Mouse (Mus musculus) MEL (cell line): ENCODE results near the gene Ndufs1. TPM values are rescaled to one million over a fixed set of nuclear protein-coding genes. Genes with fewer than 3 reads are reported as not detected.

ENCODE experiments used
- DNase-seq: peaks from one replicate; pipeline ENCODE4 v3.0.0; 2011; ENCODE audit warnings: low read depth, low spot score
- H3K27ac ChIP-seq: 2 replicates; pipeline ENCODE4 v1.5.1; 2012; ENCODE audit warnings: low read depth, mild to moderate bottlenecking, control low read depth, low read length, moderate library complexity; ENCODE audit not compliant: control insufficient read depth
- H3K27me3 ChIP-seq, 2 experiments: fragments of 150-350 bp in 1 of 2; sonication (generic) in 1 of 2; 2 replicates each; pipeline ENCODE4 v1.6.1; 2012; ENCODE audit warnings: low read length in 2 of 2, mild to moderate bottlenecking in 2 of 2, improper control_type of control experiment in 1 of 2, moderate library complexity in 1 of 2; ENCODE audit not compliant: insufficient read depth in 2 of 2, control insufficient read depth in 1 of 2
- H3K36me3 ChIP-seq, 2 experiments: 2 replicates each; pipeline ENCODE4 v1.6.1; 2012 to 2014; ENCODE audit warnings: low read length in 2 of 2, improper control_type of control experiment in 1 of 2, inconsistent platforms in 1 of 2, mild to moderate bottlenecking in 1 of 2; ENCODE audit not compliant: insufficient read depth in 2 of 2, control insufficient read depth in 1 of 2
- H3K4me1 ChIP-seq, 2 experiments: fragments of 150-350 bp in 1 of 2; sonication (generic) in 1 of 2; 2 replicates each; pipeline ENCODE4 v1.6.1; 2012; ENCODE audit warnings: low read length in 2 of 2, improper control_type of control experiment in 1 of 2, mild to moderate bottlenecking in 1 of 2; ENCODE audit not compliant: insufficient read depth in 2 of 2, control insufficient read depth in 1 of 2
- H3K4me3 ChIP-seq, 2 experiments: fragments of 150-350 bp in 1 of 2; sonication (generic) in 1 of 2; 2 replicates each; pipeline ENCODE4 v1.5.1; 2012; ENCODE audit warnings: low read depth in 2 of 2, low read length in 2 of 2, mild to moderate bottlenecking in 2 of 2, moderate library complexity in 2 of 2, control low read depth in 1 of 2, improper control_type of control experiment in 1 of 2; ENCODE audit not compliant: control insufficient read depth in 1 of 2, insufficient read depth in 1 of 2
- H3K79me2 ChIP-seq: 2 replicates; pipeline ENCODE4 v1.6.1; 2012; ENCODE audit warnings: mild to moderate bottlenecking, low read length, moderate library complexity; ENCODE audit not compliant: control insufficient read depth, poor library complexity, insufficient read depth
- H3K9ac ChIP-seq: 2 replicates; pipeline ENCODE4 v1.6.1; 2012; ENCODE audit warnings: low read depth, mild to moderate bottlenecking, control low read depth, low read length, moderate library complexity; ENCODE audit not compliant: control insufficient read depth, poor library complexity, severe bottlenecking
- H3K9me3 ChIP-seq: fragments of 150-350 bp; sonication (generic); replicated peaks from 2 replicates; pipeline ENCODE4 v1.6.1; 2012; ENCODE audit warnings: mild to moderate bottlenecking, low read length, improper control_type of control experiment, moderate library complexity; ENCODE audit not compliant: insufficient read depth
- CHD2 ChIP-seq: IDR thresholded peaks from 2 replicates; pipeline ENCODE4 v1.6.1; 2011; ENCODE audit warnings: low read length, improper control_type of control experiment
- CTCF ChIP-seq, 3 experiments: IDR thresholded peaks in 2 of 3; conservative IDR thresholded peaks in 1 of 3; 2 replicates each; pipeline ENCODE4 v1.5.1; 2011 to 2012; ENCODE audit warnings: low read length in 3 of 3, low read depth in 2 of 3, mild to moderate bottlenecking in 2 of 3, improper control_type of control experiment in 1 of 3, inconsistent platforms in 1 of 3, mixed read lengths in 1 of 3, moderate library complexity in 1 of 3; ENCODE audit not compliant: control insufficient read depth in 1 of 3, insufficient read depth in 1 of 3, poor library complexity in 1 of 3, severe bottlenecking in 1 of 3
- E2F4 ChIP-seq: IDR thresholded peaks from 2 replicates; pipeline ENCODE4 v1.6.1; 2011; ENCODE audit warnings: low read depth, low read length, improper control_type of control experiment, borderline replicate concordance
- ELF1 ChIP-seq: IDR thresholded peaks from 2 replicates; pipeline ENCODE4 v1.6.1; 2014; ENCODE audit warnings: low read depth, mild to moderate bottlenecking, inconsistent platforms, low read length, improper control_type of control experiment, moderate library complexity
- EP300 ChIP-seq, 2 experiments: IDR thresholded peaks; 2 replicates each; pipeline ENCODE4 v1.6.1; 2011; ENCODE audit warnings: improper control_type of control experiment in 2 of 2, low read length in 2 of 2, low read depth in 1 of 2, mild to moderate bottlenecking in 1 of 2
- GATA1 ChIP-seq: IDR thresholded peaks from 2 replicates; pipeline ENCODE4 v1.6.1; 2011; ENCODE audit warnings: low read depth, low read length, improper control_type of control experiment
- KAT2A ChIP-seq: conservative IDR thresholded peaks from 2 replicates; pipeline ENCODE4 v1.6.1; 2012; ENCODE audit warnings: low read depth, low read length, improper control_type of control experiment, inconsistent platforms
- MAFK ChIP-seq: IDR thresholded peaks from 2 replicates; pipeline ENCODE4 v1.6.1; 2011; ENCODE audit warnings: low read depth, mild to moderate bottlenecking, low read length, improper control_type of control experiment, borderline replicate concordance
- MAZ ChIP-seq: IDR thresholded peaks from 2 replicates; pipeline ENCODE4 v1.6.1; 2012; ENCODE audit warnings: low read depth, mild to moderate bottlenecking, inconsistent platforms, low read length, improper control_type of control experiment
- MYB ChIP-seq: IDR thresholded peaks from 2 replicates; pipeline ENCODE4 v1.6.1; 2011; ENCODE audit warnings: mild to moderate bottlenecking, low read depth, low read length, improper control_type of control experiment
- MYC ChIP-seq: IDR thresholded peaks from 2 replicates; pipeline ENCODE4 v1.6.1; 2011; ENCODE audit warnings: low read depth, mild to moderate bottlenecking, low read length, improper control_type of control experiment, moderate library complexity
- RCOR1 ChIP-seq: IDR thresholded peaks from 2 replicates; pipeline ENCODE4 v1.6.1; 2012; ENCODE audit warnings: low read depth, mild to moderate bottlenecking, inconsistent platforms, low read length, improper control_type of control experiment
- SMC3 ChIP-seq: IDR thresholded peaks from 2 replicates; pipeline ENCODE4 v1.6.1; 2011; ENCODE audit warnings: low read depth, low read length, improper control_type of control experiment
- TAL1 ChIP-seq: IDR thresholded peaks from 2 replicates; pipeline ENCODE4 v1.6.1; 2012; ENCODE audit warnings: mild to moderate bottlenecking, inconsistent platforms, low read length, moderate library complexity, mixed read lengths
- TBP ChIP-seq: IDR thresholded peaks from 2 replicates; pipeline ENCODE4 v1.8.0; 2011; ENCODE audit warnings: low read depth, low read length, improper control_type of control experiment
- TCF12 ChIP-seq: IDR thresholded peaks from 2 replicates; pipeline ENCODE4 v1.6.1; 2014; ENCODE audit warnings: low read depth, mild to moderate bottlenecking, inconsistent platforms, low read length, improper control_type of control experiment, moderate library complexity
- USF1 ChIP-seq: IDR thresholded peaks from 2 replicates; pipeline ENCODE4 v1.6.1; 2014; ENCODE audit warnings: low read depth, mild to moderate bottlenecking, inconsistent platforms, low read length, improper control_type of control experiment, moderate library complexity
- ZKSCAN1 ChIP-seq: IDR thresholded peaks from 2 replicates; pipeline ENCODE4 v1.6.1; 2012; ENCODE audit warnings: low read depth, mild to moderate bottlenecking, inconsistent platforms, low read length, improper control_type of control experiment, moderate library complexity
- ZNF384 ChIP-seq: IDR thresholded peaks from 2 replicates; pipeline ENCODE4 v1.6.1; 2012; ENCODE audit warnings: low read depth, mild to moderate bottlenecking, inconsistent platforms, low read length, improper control_type of control experiment
- polyA plus RNA-seq, 2 experiments: library from polyadenylated mRNA; stranded (reverse) in 1 of 2; unstranded in 1 of 2; fragments of >175 nt in 1 of 2; fragments of >200 nt in 1 of 2; gene quantifications; 2 replicates each; pipeline versions ENCODE4 v1.2.1 to v1.2.4; 2012; ENCODE audit warnings: low replicate concordance in 2 of 2, low read depth in 1 of 2; ENCODE audit not compliant: insufficient read length in 2 of 2, insufficient read depth in 1 of 2, missing spikeins in 1 of 2
- total RNA-seq: library from RNA; depleted of rRNA; stranded (reverse); fragments of 300-350 nt; gene quantifications from 2 replicates; pipeline ENCODE4 v1.2.3, GENCODE M21; 2012

Gene Ndufs1
- total and polyA plus RNA-seq, 3 experiments, result 124 to 163 (median 139) TPM

DNA sequence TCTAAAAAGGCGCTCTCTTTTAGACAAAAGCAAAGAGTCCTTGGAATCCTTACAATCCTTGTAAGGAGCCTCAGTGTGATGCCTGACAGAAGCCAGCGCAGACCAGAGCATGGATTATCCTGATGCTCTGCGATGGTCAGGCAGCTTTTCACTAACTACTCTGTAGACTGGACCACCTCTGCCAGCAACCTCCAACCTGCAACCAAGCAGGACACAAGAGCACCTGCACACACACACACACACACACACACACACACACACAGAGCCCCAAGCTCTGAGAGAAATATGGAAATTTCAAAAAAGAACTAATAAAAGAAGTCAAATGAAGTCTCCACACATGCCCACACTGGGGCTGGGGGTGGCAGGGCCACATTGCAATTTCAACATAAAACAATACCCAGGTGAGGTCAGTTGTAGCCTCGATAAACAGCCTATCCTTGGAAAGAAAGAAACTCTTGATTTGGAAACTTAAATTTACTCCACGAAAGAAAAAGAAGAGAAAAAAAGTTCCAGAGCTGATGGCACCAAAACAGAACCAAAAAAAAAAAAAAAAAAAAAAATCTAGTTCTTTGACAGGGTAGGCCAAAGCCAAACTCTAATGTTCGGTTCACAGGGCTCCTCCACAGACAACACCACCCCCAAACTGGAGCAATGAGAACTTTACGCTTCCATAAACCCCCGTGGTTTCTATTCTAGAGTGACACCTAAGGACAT, 64.3 kb downstream of the Ndufs1 start:
- Histone ChIP-seq H3K9me3 (no peaks in the 10 kb centered on the region), H3K9ac (peak overlapping the region; percentile 99), H3K36me3 (peaks cover 0 to 16% of the 10 kb centered on the region in 2 experiments; a peak in 3 of 4 replicates)
- no peak for TF ChIP-seq GATA1
- TF ChIP-seq ZNF384, result peak; percentile 63; the same call in 1 of the 2 replicates
- TF ChIP-seq KAT2A, result no peak
- TF ChIP-seq, all 39 proteins: peak for 1
- Histone ChIP-seq H3K79me2 (peaks cover 74% of the 10 kb centered on the region), H3K27ac (peak overlapping the region; percentile 83), H3K27me3 (no peaks in the 10 kb centered on the region), H3K4me1 (peaks cover 2 to 14% of the 10 kb centered on the region in 2 experiments; a peak in 3 of 4 replicates), H3K4me3 (peak overlapping the region; percentile 68 to 99)
- no peak for DNase-seq

DNA sequence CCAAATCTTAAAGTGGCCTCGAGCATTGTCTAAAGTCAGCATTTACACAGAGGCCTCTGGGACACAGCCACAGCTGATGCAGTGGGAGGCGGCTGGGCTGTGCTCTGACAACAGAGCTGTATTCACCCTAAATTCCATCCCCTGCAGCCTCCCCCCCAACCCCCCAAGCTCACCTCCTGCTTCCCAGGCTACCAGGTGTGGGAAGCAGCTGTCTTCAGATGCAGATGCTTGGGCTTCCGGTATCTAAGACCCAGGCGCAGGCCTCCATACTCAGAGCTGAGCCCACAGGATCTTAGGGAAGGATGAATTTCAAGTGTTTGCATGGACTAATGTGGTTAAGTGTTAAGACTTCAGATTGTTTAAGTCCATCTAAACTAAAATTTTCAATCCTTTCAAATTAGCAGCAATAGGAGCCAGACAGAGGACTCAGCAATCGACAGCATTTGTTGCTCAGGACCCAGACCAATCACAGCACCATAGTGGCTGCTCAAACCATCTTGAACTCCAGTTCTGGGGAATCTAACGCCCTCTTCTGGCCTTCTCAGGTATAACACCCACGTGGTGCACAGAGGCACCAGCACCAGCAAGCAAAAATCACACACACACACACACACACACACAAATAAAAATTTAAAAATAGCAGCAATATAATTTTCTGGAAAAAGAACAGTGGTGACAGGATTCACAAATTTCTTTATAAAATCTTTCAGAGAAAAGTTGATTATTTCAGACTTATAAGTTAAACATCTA, 65.9 kb downstream of the Ndufs1 start:
- Histone ChIP-seq H3K4me3 (no peak overlapping the region), H3K36me3 (peaks cover 2 to 9% of the 10 kb centered on the region in 2 experiments), H3K4me1 (peaks cover 2 to 7% of the 10 kb centered on the region in 2 experiments; a peak in 3 of 4 replicates), H3K79me2 (peaks cover 65% of the 10 kb centered on the region), H3K9ac (no peak overlapping the region), H3K27me3 (no peaks in the 10 kb centered on the region), H3K9me3 (no peaks in the 10 kb centered on the region), H3K27ac (no peak overlapping the region)
- TF ChIP-seq MAZ, result no peak
- no peak for TF ChIP-seq MYC
- no peak for TF ChIP-seq ZKSCAN1
- peak; percentile 40; the same call in 1 of the 2 replicates for TF ChIP-seq USF1
- no peak for TF ChIP-seq RCOR1
- TF ChIP-seq EP300 (IDR thresholded peaks at IDR 0.05; ENCODE audit: low read depth in 1 of 2, low read length in 2 of 2), result no peak
- no peak for TF ChIP-seq TCF12
- TF ChIP-seq MYB, result no peak
- no peak for TF ChIP-seq CHD2
- no peak for TF ChIP-seq MAFK
- no peak for TF ChIP-seq TBP
- no peak for TF ChIP-seq E2F4
- no peak for TF ChIP-seq TAL1
- peak; percentile 51 to 57 (median 54) for TF ChIP-seq CTCF (IDR thresholded peaks at IDR 0.05 in 2 of 3, conservative IDR thresholded peaks at IDR 0.05 in 1 of 3; ENCODE audit: control insufficient read depth in 1 of 3, insufficient read depth in 1 of 3, low read depth in 2 of 3, low read length in 3 of 3, poor library complexity in 1 of 3, severe bottlenecking in 1 of 3)
- no peak for TF ChIP-seq SMC3
- TF ChIP-seq ELF1, result no peak
- peak; percentile 68 for DNase-seq
